Mouse (Mus musculus) midbrain, embryonic 11.5 days (tissue): ENCODE results near the gene Nolc1. TPM values are rescaled to one million over a fixed set of nuclear protein-coding genes. Genes with fewer than 3 reads are reported as not detected.

Experiments
- ATAC-seq: fragments of 200-750 bp; cut with Nextera tagmentation; 2 replicates; pipeline ENCODE4 v1.8.0; 2017; ENCODE audit warnings: moderate TSS enrichment, moderate library complexity; ENCODE audit not compliant: low FRiP score
- DNase-seq: peaks from one replicate; pipeline ENCODE4 v3.0.0; 2015; ENCODE audit warnings: low spot score; ENCODE audit errors: missing footprints
- H3K27ac ChIP-seq: fragments of 300-500 bp; sonication (generic); 2 replicates; pipeline ENCODE4 v1.5.1; 2014; ENCODE audit warnings: low read depth, low read length
- H3K27me3 ChIP-seq: fragments of 300-500 bp; sonication (generic); 2 replicates; pipeline ENCODE4 v1.6.1; 2014; ENCODE audit warnings: mild to moderate bottlenecking, low read length, moderate library complexity, mixed read lengths; ENCODE audit not compliant: control insufficient read depth, insufficient read depth
- H3K36me3 ChIP-seq: fragments of 300-500 bp; sonication (generic); 2 replicates; pipeline ENCODE4 v1.6.1; 2014; ENCODE audit warnings: mild to moderate bottlenecking, low read length, moderate library complexity, mixed read lengths; ENCODE audit not compliant: control insufficient read depth, insufficient read depth
- H3K4me1 ChIP-seq: fragments of 300-500 bp; sonication (generic); 2 replicates; pipeline ENCODE4 v1.6.1; 2014; ENCODE audit warnings: low read length; ENCODE audit not compliant: control insufficient read depth, insufficient read depth
- H3K4me2 ChIP-seq: fragments of 300-500 bp; sonication (generic); 2 replicates; pipeline ENCODE4 v1.6.1; 2014; ENCODE audit warnings: mild to moderate bottlenecking, moderate library complexity
- H3K4me3 ChIP-seq: fragments of 300-500 bp; sonication (generic); 2 replicates; pipeline ENCODE4 v1.5.1; 2014; ENCODE audit warnings: low read depth, low read length
- H3K9ac ChIP-seq: fragments of 300-500 bp; sonication (generic); 2 replicates; pipeline ENCODE4 v1.6.1; 2014; ENCODE audit warnings: low read length
- H3K9me3 ChIP-seq: fragments of 300-500 bp; sonication (generic); 2 replicates; pipeline ENCODE4 v1.6.1; 2016; ENCODE audit warnings: low read length; ENCODE audit not compliant: control insufficient read depth
- WGBS: fragments of 180-500 bp; shearing (Covaris S2); extraction: QIAGEN DNeasy Blood & Tissue Kit; methylation state at CpG from one replicate; pipeline ENCODE4 v1.1.7; 2014; 5-methylcytosine and 5-hydroxymethylcytosine counted together
- polyA plus RNA-seq: library from polyadenylated mRNA; unstranded; fragments of >200 nt; fragmentation: Nextera tagmentation; extraction: Ambion mirVana; gene quantifications from 2 replicates; pipeline ENCODE4 v1.2.1, GENCODE M21; 2014

The Nolc1 gene
- polyA plus RNA-seq, 1 experiment from 2014 or later: 115 TPM

DNA sequence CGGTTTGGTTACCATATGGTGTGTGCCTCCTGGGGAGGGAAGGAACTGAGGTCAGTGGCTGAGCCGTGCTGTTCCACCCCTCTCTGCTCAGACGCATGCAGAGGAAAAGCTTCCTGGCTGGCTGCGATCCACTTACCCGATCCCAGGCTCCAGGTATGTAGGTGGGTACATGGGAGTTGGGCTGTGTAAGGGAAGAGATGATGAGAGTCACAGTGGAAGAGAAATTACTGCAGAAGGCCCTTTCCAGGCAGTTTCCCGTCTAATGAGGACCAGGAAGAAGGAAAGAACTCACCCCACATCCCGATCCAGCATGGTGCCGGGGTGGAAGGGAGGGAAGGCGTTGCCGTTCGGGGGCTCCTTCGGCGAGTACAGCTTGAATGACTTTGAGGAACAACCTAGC is 39.7 kb upstream of the Nolc1 start:
- ATAC-seq: no peak
- Histone ChIP-seq H3K9me3 (no peaks in the 10 kb centered on the region), H3K4me1 (peaks cover 28% of the 10 kb centered on the region), H3K4me2 (no peak overlapping the region), H3K27me3 (no peaks in the 10 kb centered on the region), H3K4me3 (no peak overlapping the region), H3K36me3 (peaks cover 40% of the 10 kb centered on the region), H3K27ac (no peak overlapping the region), H3K9ac (no peak overlapping the region)
- 94% methylated on average over 13 of the region's 13 CpGs for WGBS
- peak; percentile 56 for DNase-seq

DNA sequence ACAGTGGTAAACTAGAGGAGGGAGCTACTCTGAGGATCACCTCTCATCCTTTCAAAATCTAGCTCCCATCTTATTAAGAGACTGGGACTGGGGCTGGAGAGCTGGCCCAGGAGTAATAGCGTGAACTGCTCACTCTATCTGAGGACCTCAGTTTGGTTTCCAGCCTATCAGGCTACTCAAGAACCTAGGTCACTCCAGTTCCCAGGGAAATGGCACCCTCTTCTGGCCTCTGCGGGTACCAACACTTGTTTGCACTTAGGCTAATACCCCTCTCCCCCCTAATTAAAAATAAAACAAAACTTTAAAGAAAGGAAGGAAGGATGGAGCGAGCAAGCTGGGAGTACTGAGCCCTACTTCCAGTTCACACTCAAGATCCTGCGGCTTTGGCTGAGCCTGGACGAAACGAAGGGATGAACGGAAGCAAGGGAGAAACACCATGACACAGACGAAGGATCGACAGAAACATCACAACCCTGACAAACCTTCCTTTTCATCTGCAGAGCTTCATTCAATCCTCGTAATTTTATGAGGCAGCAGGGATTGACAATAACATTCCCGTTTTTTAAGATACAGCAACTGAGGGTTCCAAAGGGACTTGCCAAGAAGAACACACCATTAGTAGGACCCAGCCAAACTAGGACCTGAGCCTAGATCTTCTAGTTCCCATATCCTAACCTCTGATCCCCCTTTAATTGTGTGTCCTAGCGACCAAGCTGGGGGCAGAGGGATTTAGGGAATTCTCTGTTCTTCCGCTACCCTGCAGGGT is 39.0 kb upstream of the Nolc1 start:
- peaks cover 35% of the 10 kb centered on the region for H3K4me1 ChIP-seq
- no peaks in the 10 kb centered on the region for H3K9me3 ChIP-seq
- no peak overlapping the region for H3K27ac ChIP-seq
- no peaks in the 10 kb centered on the region for H3K27me3 ChIP-seq
- peaks cover 40% of the 10 kb centered on the region for H3K36me3 ChIP-seq
- peak overlapping the region; percentile 97 for H3K4me3 ChIP-seq
- peak overlapping the region; percentile 80 for H3K4me2 ChIP-seq
- peak overlapping the region; percentile 99 for H3K9ac ChIP-seq
- DNase-seq: peak; percentile 89
- WGBS: 68% methylated on average over 13 of the region's 13 CpGs
- no peak for ATAC-seq

DNA sequence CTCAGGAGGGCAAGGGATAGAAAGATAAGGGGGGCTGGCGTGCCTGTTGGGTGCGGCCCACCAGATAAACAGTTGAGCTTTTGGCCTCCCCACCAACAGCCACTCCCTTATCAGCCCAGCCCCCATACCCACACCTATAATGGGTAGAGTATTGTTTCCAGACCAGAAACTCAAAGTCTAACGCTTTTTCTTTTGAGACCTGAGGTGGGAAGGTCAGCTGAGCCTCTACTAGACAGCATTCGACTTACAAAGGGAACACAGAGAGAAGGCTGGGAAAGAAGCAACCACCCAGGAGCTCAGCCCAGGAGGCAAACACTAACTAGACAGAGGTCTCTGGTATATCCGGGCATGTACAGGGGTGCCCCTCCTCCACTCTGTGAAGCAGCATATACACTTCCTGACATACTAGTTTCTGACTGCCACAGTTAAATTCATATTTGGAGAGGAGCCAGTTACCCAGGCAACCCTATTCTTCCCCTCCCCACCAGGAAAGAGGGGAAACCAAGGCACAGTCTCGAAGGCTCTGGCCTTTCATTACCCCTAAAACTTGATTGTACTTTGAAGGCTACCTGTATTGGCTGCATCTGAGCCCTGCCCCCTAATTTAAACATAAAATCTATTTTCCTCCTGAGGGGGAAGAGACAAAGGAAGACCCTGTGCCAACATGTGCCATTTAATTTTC is 38.3 kb upstream of the Nolc1 start:
- ATAC-seq: no peak
- DNase-seq: peak; percentile 88
- H3K4me2 ChIP-seq: peak overlapping the region; percentile 80
- H3K27ac ChIP-seq: no peak overlapping the region; the same call in 1 of the 2 replicates
- peaks cover 40% of the 10 kb centered on the region for H3K36me3 ChIP-seq
- H3K4me1 ChIP-seq: peaks cover 40% of the 10 kb centered on the region
- no peaks in the 10 kb centered on the region for H3K9me3 ChIP-seq
- peak overlapping the region; percentile 99 for H3K9ac ChIP-seq
- WGBS: 11% methylated on average over 6 of the region's 6 CpGs
- H3K27me3 ChIP-seq: no peaks in the 10 kb centered on the region
- H3K4me3 ChIP-seq: peak overlapping the region; percentile 97

DNA sequence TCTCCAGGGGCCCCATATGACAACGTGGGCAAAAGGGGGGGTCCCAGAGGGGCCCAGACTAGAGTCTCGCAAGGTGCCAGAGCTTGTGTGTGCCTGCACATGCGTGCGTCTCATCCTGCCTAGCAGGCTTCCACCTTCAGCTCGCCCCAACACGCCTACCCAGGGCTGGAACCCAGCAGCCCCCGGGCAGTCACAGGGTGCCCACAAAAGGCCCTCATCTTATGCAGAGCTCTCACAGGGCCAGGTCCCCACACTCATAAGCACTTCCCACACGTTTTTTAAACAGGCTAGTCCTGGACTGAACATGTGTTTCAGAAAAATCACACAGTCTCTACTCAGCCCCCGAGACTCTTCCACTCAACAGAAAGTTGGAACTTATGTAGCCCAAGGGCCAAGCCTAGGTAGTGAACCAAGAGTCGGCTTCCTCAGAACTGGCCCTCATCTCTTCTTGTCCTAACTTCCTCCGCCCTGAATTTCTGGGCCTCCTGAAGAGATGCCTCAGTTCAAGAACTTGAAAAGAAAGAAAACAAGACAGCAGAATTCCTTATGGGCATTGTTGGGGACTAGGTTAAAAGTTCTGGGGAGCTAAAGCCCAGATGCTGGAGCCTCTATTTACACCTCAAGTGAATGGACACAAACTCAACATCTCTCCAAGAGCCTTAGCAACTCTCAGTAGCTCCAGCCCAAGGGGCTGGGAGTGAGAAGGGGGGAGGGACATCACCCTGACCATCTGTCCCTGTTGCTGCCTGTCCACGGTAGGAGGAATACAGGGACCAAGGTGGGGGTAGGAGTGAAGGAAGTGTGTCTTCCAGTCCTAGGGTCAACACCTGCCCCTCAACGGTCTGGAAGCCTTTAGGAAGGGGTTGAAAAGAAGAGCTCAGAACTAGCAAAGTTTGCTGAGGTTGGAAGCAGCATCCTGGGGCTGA is 37.5 kb upstream of the Nolc1 start:
- Histone ChIP-seq H3K9me3 (no peaks in the 10 kb centered on the region), H3K9ac (peak overlapping the region; percentile 99), H3K4me2 (peak overlapping the region; percentile 80), H3K4me1 (peaks cover 48% of the 10 kb centered on the region), H3K27ac (peak overlapping the region; percentile 94), H3K4me3 (peak overlapping the region; percentile 97), H3K36me3 (peaks cover 33% of the 10 kb centered on the region), H3K27me3 (no peaks in the 10 kb centered on the region)
- DNase-seq (peak; percentile 87), ATAC-seq (no peak)
- 14% methylated on average over 13 of the region's 13 CpGs for WGBS

DNA sequence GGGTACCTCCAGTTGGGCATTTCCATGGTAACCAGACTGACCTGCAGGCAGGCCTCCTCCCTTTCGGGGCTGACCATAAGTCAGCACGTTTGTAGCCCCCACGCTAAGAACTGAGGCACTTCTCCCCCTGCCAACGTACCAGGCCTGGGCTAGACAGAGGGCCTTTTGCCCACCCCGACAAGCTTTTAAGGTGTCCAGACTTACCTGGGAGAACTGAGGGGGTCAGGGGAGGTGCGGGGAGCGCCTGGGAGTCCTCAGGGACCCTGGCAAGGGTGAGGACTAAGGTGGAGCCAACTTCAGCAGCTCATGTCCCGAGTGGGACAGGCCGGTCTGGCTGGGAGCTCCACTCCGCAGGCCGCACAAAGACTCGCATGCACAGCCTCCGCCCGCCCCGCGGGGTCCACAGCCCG is 36.8 kb upstream of the Nolc1 start:
- peak; percentile 40 for ATAC-seq
- 0% methylated on average over 10 of the region's 17 CpGs for WGBS

DNA sequence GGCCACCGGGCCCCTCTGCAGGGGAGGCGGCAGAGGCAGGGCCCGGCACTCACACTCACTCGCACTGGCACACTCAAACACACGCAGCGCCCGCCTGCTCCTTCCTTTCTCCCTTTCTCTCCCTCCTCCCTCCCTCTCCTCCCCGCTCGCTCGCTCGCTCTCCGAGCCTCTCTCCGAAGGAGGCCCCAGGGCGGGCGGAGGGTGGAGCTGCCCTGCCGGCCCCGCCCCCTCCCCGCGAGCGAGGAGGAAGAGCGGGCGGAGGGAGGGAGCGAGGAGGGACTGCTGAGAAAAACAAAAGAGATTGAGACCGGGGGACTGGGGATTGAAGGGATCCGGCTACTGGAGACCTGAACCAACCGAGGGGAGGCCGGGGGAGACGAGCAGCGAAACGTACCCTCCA is 36.2 kb upstream of the Nolc1 start:
- peak overlapping the region; percentile 97 for H3K4me3 ChIP-seq

More for the DNA sequence above, 36.8 kb upstream of the Nolc1 start:
- Histone ChIP-seq H3K36me3 (peaks cover 26% of the 10 kb centered on the region), H3K9ac (peak overlapping the region; percentile 99), H3K27me3 (no peaks in the 10 kb centered on the region), H3K9me3 (no peaks in the 10 kb centered on the region), H3K4me2 (peak overlapping the region; percentile 80), H3K4me1 (peaks cover 55% of the 10 kb centered on the region), H3K27ac (peak overlapping the region; percentile 94), H3K4me3 (peak overlapping the region; percentile 97)
- DNase-seq: peak; percentile 93

DNA sequence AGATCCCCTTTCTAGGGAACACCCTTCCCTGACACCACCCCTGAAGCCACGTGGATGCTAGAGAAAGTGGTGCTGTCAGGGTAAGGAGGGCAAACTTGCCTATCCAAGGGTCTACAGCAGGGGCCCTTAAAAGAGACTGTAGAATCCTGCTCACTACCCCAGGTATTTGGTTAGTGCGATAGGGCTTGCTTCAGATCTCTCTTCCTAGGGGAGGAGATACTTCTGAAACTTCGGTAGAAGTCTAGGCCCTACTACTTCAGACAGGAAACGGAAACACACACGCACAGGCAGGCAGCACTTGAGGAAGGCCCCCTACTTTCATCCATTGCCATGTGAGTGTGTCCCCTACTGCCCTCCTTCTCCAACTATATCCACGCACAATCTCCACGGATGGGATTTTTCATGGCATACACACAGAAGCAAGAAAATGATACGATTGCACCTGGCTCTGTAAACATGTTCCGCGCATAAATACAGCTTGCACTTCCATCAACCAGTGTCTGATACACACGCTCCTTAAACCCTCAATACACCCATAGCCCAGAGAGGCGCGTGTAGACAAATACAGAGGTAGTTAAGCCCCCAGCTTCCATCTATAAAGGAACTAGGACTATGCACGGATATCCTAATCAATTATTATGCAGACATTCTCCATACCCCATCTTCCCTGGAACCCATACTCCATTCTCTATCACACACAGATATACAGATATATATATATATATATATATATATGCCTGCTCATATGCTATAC is 35.3 kb upstream of the Nolc1 start:
- H3K4me1 ChIP-seq: peaks cover 61% of the 10 kb centered on the region
- H3K9me3 ChIP-seq: no peaks in the 10 kb centered on the region
- H3K27me3 ChIP-seq: no peaks in the 10 kb centered on the region
- H3K36me3 ChIP-seq: peaks cover 14% of the 10 kb centered on the region
- peak overlapping the region; percentile 99 for H3K9ac ChIP-seq
- peak overlapping the region; percentile 80 for H3K4me2 ChIP-seq
- no peak overlapping the region for H3K4me3 ChIP-seq
- ATAC-seq (no peak), DNase-seq (peak; percentile 79)
- 45% methylated on average over 14 of the region's 14 CpGs for WGBS
- H3K27ac ChIP-seq: peak overlapping the region; percentile 94

More for the DNA sequence above, 36.2 kb upstream of the Nolc1 start:
- DNase-seq (peak; percentile 98), ATAC-seq (peak; percentile 84)
- WGBS: 2% methylated on average over 19 of the region's 30 CpGs
- Histone ChIP-seq H3K27me3 (no peaks in the 10 kb centered on the region), H3K27ac (peak overlapping the region; percentile 94), H3K4me2 (peak overlapping the region; percentile 80), H3K9ac (peak overlapping the region; percentile 99), H3K9me3 (no peaks in the 10 kb centered on the region), H3K36me3 (peaks cover 20% of the 10 kb centered on the region), H3K4me1 (peaks cover 61% of the 10 kb centered on the region)

DNA sequence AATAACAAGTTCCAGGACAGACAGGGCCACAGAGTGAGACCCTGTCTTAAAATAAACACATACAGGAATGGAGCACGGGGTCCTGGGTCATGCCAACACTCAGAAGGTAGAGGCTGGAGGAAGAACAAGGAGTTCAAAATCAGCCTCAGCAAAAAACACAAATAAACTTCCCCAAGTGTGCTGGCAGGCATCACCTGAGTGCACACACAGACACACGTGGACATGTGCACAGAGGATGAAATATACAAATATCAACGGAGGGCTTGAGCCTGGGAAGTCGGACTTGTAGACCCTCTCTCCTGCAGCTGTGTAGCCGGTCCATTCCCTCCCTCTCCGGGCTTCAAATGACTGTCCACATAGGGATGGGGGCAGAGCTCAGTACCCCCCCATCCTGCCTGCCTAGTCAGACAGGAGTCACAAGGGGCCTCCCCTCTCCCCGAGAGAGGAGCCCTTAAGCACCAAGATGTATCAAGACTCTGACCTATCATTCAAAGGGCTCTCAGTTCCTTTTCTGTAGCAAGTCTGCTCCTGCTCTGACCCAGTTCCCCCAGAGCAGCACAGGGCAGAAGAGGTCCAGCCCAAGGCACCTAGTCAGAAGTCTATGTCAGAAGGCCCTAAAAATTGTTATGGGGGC is 34.2 kb upstream of the Nolc1 start:
- Histone ChIP-seq H3K9ac (peak overlapping the region; percentile 56), H3K9me3 (no peaks in the 10 kb centered on the region), H3K27ac (peak overlapping the region; percentile 93), H3K4me3 (peak overlapping the region; percentile 92), H3K4me2 (peak overlapping the region; percentile 87), H3K36me3 (peaks cover 3% of the 10 kb centered on the region; the same call in 1 of the 2 replicates), H3K4me1 (peaks cover 67% of the 10 kb centered on the region), H3K27me3 (no peaks in the 10 kb centered on the region)
- ATAC-seq (no peak), DNase-seq (peak; percentile 83)
- WGBS: 15% methylated on average over 7 of the region's 7 CpGs
